In the genomic region with DNA sequence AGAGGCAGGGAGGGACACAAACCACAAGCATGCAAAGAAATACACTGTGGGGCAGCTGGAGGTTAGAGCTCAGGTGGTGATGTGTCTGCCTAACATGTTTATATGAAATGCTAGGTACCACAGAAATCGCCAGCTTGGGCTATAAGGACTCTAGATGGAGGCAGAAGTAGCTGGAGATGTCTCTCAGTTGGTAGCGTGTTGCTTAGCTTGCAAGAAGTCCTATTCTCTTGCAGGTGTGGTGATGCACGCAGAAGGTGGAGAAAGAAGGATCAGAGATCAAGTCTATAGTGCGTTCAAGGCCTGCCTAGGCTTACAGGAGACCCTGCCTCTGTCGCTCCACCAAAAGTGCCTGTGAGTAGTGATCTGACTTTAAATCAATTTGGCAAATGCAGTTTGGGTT, we compare ENCODE assay signal across 10 mouse cellular contexts. TPM values are rescaled to one million over a fixed set of nuclear protein-coding genes. Genes with fewer than 3 reads are reported as not detected.
A peak's percentile ranks its signal among the peaks of the same experiment; 100 is the strongest.
DNase-seq lines count a peak whose midpoint lies in the region; ATAC-seq and TF ChIP-seq lines count a peak whose summit lies in the region.
"Had no signal": no experiment of that assay in that cellular context is flagged by ENCODE, and none has a peak within 500 bp of the region (broad histone marks: within the 10 kb centered on the region; RNA-seq: fewer than 3 reads in every experiment).

No protein-coding gene starts in this region.

- H3K27me3 ChIP-seq in kidney, adult 2 months (replicated peaks; ENCODE audit: control insufficient read depth, insufficient read depth, low read length) = no peaks in the 10 kb centered on the region
- no peaks in the 10 kb centered on the region for H3K27me3 ChIP-seq in embryonic facial prominence, embryonic 13.5 days
- H3K27me3 ChIP-seq in intestine, embryonic 14.5 days (replicated peaks; ENCODE audit: control insufficient read depth, insufficient read depth, low read length) = no peaks in the 10 kb centered on the region
- H3K27me3 ChIP-seq in midbrain, postnatal 0 days (ENCODE audit: insufficient read depth, low read length) = no peaks in the 10 kb centered on the region

- no peaks in the 10 kb centered on the region for H3K9me3 ChIP-seq in embryonic facial prominence, embryonic 13.5 days
- no peaks in the 10 kb centered on the region for H3K9me3 ChIP-seq in intestine, embryonic 14.5 days (ENCODE audit: control insufficient read depth, low read length)
- H3K9me3 ChIP-seq in midbrain, postnatal 0 days (ENCODE audit: low read length) = no peaks in the 10 kb centered on the region

- no peak overlapping the region for H3K4me3 ChIP-seq in kidney, adult 2 months (ENCODE audit: insufficient read depth, low read depth, low read length)
- H3K4me3 ChIP-seq in embryonic facial prominence, embryonic 13.5 days = no peak overlapping the region
- no peak overlapping the region for H3K4me3 ChIP-seq in intestine, embryonic 14.5 days (ENCODE audit: low read depth, low read length)
- H3K4me3 ChIP-seq in midbrain, postnatal 0 days (ENCODE audit: low read depth, low read length) = peak overlapping the region; percentile 64

- WGBS in kidney, adult 2 months = 79% methylated on average over 5 of the region's 5 CpGs
- WGBS in embryonic facial prominence, embryonic 13.5 days = 65% methylated on average over 5 of the region's 5 CpGs
- 66% methylated on average over 5 of the region's 5 CpGs for WGBS in intestine, embryonic 14.5 days
- WGBS in midbrain, postnatal 0 days = 81% methylated on average over 5 of the region's 5 CpGs

- DNase-seq in kidney, adult 2 months = no peak
- no peak for DNase-seq in kidney, postnatal 25 days
- no peak for DNase-seq in intestine, embryonic 14.5 days (ENCODE audit: low spot score)
- DNase-seq in midbrain, postnatal 0 days (ENCODE audit: low spot score) = no peak
- DNase-seq in natural killer cell, adult 2 months (ENCODE audit: low spot score in 2 of 2) = no peak
- no peak for DNase-seq in thymus, postnatal 36 days
- no peak for DNase-seq in layer of hippocampus, postnatal 10 days (ENCODE audit: low spot score in 2 of 2)

- peaks cover 4% of the 10 kb centered on the region; the same call in 1 of the 2 replicates for H3K4me1 ChIP-seq in kidney, adult 2 months (ENCODE audit: control insufficient read depth, insufficient read depth, low read length)
- H3K4me1 ChIP-seq in embryonic facial prominence, embryonic 13.5 days = peaks cover 46% of the 10 kb centered on the region
- peaks cover 32% of the 10 kb centered on the region for H3K4me1 ChIP-seq in intestine, embryonic 14.5 days (replicated peaks; ENCODE audit: control insufficient read depth, insufficient read depth, low read length)
- peaks cover 11% of the 10 kb centered on the region for H3K4me1 ChIP-seq in midbrain, postnatal 0 days (ENCODE audit: insufficient read depth, low read length)

- peak overlapping the region; percentile 93 for H3K4me2 ChIP-seq in embryonic facial prominence, embryonic 13.5 days
- H3K4me2 ChIP-seq in intestine, embryonic 14.5 days (ENCODE audit: low read length) = peak overlapping the region; percentile 79
- H3K4me2 ChIP-seq in midbrain, postnatal 0 days (ENCODE audit: low read depth, low read length, poor library complexity, severe bottlenecking) = peak overlapping the region; percentile 84

- ATAC-seq in embryonic facial prominence, embryonic 13.5 days (ENCODE audit: insufficient number of reproducible peaks, insufficient read depth, low FRiP score, low TSS enrichment, low read depth) = no peak
- ATAC-seq in intestine, embryonic 14.5 days (replicated peaks; ENCODE audit: low FRiP score, low TSS enrichment, low read depth) = no peak
- no peak for ATAC-seq in midbrain, postnatal 0 days (ENCODE audit: low FRiP score)

- TF ChIP-seq POLR2A in kidney, adult 2 months (IDR thresholded peaks at IDR 0.05; ENCODE audit: low read depth, low read length) = no peak

- H3K9ac ChIP-seq in embryonic facial prominence, embryonic 13.5 days = peak overlapping the region; percentile 87
- H3K9ac ChIP-seq in intestine, embryonic 14.5 days (ENCODE audit: low read length) = no peak overlapping the region
- peak overlapping the region; percentile 91; the same call in 1 of the 2 replicates for H3K9ac ChIP-seq in midbrain, postnatal 0 days (replicated peaks; ENCODE audit: low read length, poor library complexity, severe bottlenecking)

- TF ChIP-seq CTCF in kidney, adult 2 months (conservative IDR thresholded peaks at IDR 0.05; ENCODE audit: insufficient read depth, insufficient read length, low read depth, low read length) = no peak
- no peak for TF ChIP-seq CTCF in midbrain, postnatal 0 days (IDR thresholded peaks at IDR 0.05)

- H3K36me3 ChIP-seq in kidney, adult 2 months (ENCODE audit: control insufficient read depth, insufficient read depth, low read length) = no peaks in the 10 kb centered on the region
- peaks cover 8% of the 10 kb centered on the region for H3K36me3 ChIP-seq in embryonic facial prominence, embryonic 13.5 days
- peaks cover 2% of the 10 kb centered on the region; the same call in 1 of the 2 replicates for H3K36me3 ChIP-seq in intestine, embryonic 14.5 days (ENCODE audit: control insufficient read depth, insufficient read depth, low read length)
- peaks cover 9% of the 10 kb centered on the region; the same call in 1 of the 2 replicates for H3K36me3 ChIP-seq in midbrain, postnatal 0 days (ENCODE audit: insufficient read depth, low read length)

- H3K27ac ChIP-seq in kidney, adult 2 months (ENCODE audit: insufficient read depth, low read depth, low read length) = peak overlapping the region; percentile 92
- peak overlapping the region; percentile 99 for H3K27ac ChIP-seq in embryonic facial prominence, embryonic 13.5 days
- H3K27ac ChIP-seq in intestine, embryonic 14.5 days (ENCODE audit: low read depth) = peak overlapping the region; percentile 99
- H3K27ac ChIP-seq in midbrain, postnatal 0 days (ENCODE audit: low read depth, low read length) = peak overlapping the region; percentile 99

RNA-seq across cellular contexts. Expression of a gene that starts 1.5 kb away (rescaled TPM):
- 56.5 and 68.1 TPM in 2 replicates for polyA plus RNA-seq in kidney, adult 2 months (2012; rRNA removed)
- polyA plus RNA-seq in embryonic facial prominence, embryonic 13.5 days (2015; fragmentation: Nextera tagmentation; extraction: Ambion mirVana) = 42.5 and 51.8 TPM in 2 replicates
- polyA plus RNA-seq in intestine, embryonic 14.5 days (2014; fragmentation: Nextera tagmentation; extraction: Ambion mirVana) = 38.1 and 44.4 TPM in 2 replicates
- total RNA-seq in midbrain, postnatal 0 days (2014; rRNA removed) = 37.0 and 42.8 TPM in 2 replicates
- 42.4 and 43.4 TPM in 2 replicates for polyA plus RNA-seq in midbrain, postnatal 0 days (2015; fragmentation: Nextera tagmentation; extraction: Ambion mirVana)
- total RNA-seq in layer of hippocampus, postnatal 10 days (2021) = 10 to 100 TPM; 56.8 to 58.0 TPM

RNA-seq across cellular contexts. Expression of a gene that starts 20.2 kb away (rescaled TPM):
- polyA plus RNA-seq in kidney, adult 2 months (2012; rRNA removed) = 0.24 and 0.25 TPM in 2 replicates
- 1.3 TPM in 1 of 2 replicates, not detected in the other for polyA plus RNA-seq in embryonic facial prominence, embryonic 13.5 days (2015; fragmentation: Nextera tagmentation; extraction: Ambion mirVana)
- polyA plus RNA-seq in intestine, embryonic 14.5 days (2014; fragmentation: Nextera tagmentation; extraction: Ambion mirVana) = 776 and 848 TPM in 2 replicates
- not detected in 2 replicates for total RNA-seq in midbrain, postnatal 0 days (2014; rRNA removed)
- not detected in 2 replicates for polyA plus RNA-seq in midbrain, postnatal 0 days (2015; fragmentation: Nextera tagmentation; extraction: Ambion mirVana)
- total RNA-seq in layer of hippocampus, postnatal 10 days (2021) = not detected
- total RNA-seq: MEL had no signal
- polyA plus RNA-seq: macrophage had no signal

RNA-seq across cellular contexts. Expression of a gene that starts 23.9 kb away (rescaled TPM):
- polyA plus RNA-seq in kidney, adult 2 months (2012; rRNA removed) = 0.03 TPM in 1 of 2 replicates, not detected in the other
- 0.18 and 0.25 TPM in 2 replicates for polyA plus RNA-seq in embryonic facial prominence, embryonic 13.5 days (2015; fragmentation: Nextera tagmentation; extraction: Ambion mirVana)
- polyA plus RNA-seq in intestine, embryonic 14.5 days (2014; fragmentation: Nextera tagmentation; extraction: Ambion mirVana) = 0.62 and 0.86 TPM in 2 replicates
- total RNA-seq in midbrain, postnatal 0 days (2014; rRNA removed) = 1.7 TPM in 1 of 2 replicates, not detected in the other
- 0.17 TPM in 1 of 2 replicates, not detected in the other for polyA plus RNA-seq in midbrain, postnatal 0 days (2015; fragmentation: Nextera tagmentation; extraction: Ambion mirVana)
- total RNA-seq in layer of hippocampus, postnatal 10 days (2021) = not detected
- polyA plus RNA-seq: macrophage had no signal

RNA-seq across cellular contexts. Expression of a gene that starts 24.0 kb away (rescaled TPM):
- 26.2 and 30.0 TPM in 2 replicates for polyA plus RNA-seq in kidney, adult 2 months (2012; rRNA removed)
- polyA plus RNA-seq in embryonic facial prominence, embryonic 13.5 days (2015; fragmentation: Nextera tagmentation; extraction: Ambion mirVana) = 53.3 and 54.4 TPM in 2 replicates
- 30.2 and 35.5 TPM in 2 replicates for polyA plus RNA-seq in intestine, embryonic 14.5 days (2014; fragmentation: Nextera tagmentation; extraction: Ambion mirVana)
- total RNA-seq in midbrain, postnatal 0 days (2014; rRNA removed) = 4.2 and 4.5 TPM in 2 replicates
- 4.0 and 4.7 TPM in 2 replicates for polyA plus RNA-seq in midbrain, postnatal 0 days (2015; fragmentation: Nextera tagmentation; extraction: Ambion mirVana)
- 10 to 100 TPM in 1 of 2 experiments, 1 to 10 TPM in 1; 8.6 to 12.1 TPM for total RNA-seq in layer of hippocampus, postnatal 10 days (2021)

RNA-seq across cellular contexts. Expression of a gene that starts 33.1 kb away (rescaled TPM):
- 59.2 and 66.7 TPM in 2 replicates for polyA plus RNA-seq in kidney, adult 2 months (2012; rRNA removed)
- 25.2 and 28.6 TPM in 2 replicates for polyA plus RNA-seq in embryonic facial prominence, embryonic 13.5 days (2015; fragmentation: Nextera tagmentation; extraction: Ambion mirVana)
- 44.9 and 45.7 TPM in 2 replicates for polyA plus RNA-seq in intestine, embryonic 14.5 days (2014; fragmentation: Nextera tagmentation; extraction: Ambion mirVana)
- 14.1 and 14.9 TPM in 2 replicates for total RNA-seq in midbrain, postnatal 0 days (2014; rRNA removed)
- polyA plus RNA-seq in midbrain, postnatal 0 days (2015; fragmentation: Nextera tagmentation; extraction: Ambion mirVana) = 14.8 and 14.9 TPM in 2 replicates
- 1 to 10 TPM; 7.6 to 8.5 TPM for total RNA-seq in layer of hippocampus, postnatal 10 days (2021)
- polyA plus RNA-seq: macrophage had no signal

Comparison
In these comparisons a context has a peak if more than half of its experiments do, and no peak if none do; other contexts are left out.
1. RNA of a gene that starts 20.2 kb away (polyA plus RNA-seq): 776 to 848 TPM in intestine, embryonic 14.5 days; 1.3 TPM in embryonic facial prominence, embryonic 13.5 days, 0.24 to 0.25 TPM in kidney, adult 2 months and not detected in midbrain, postnatal 0 days; every median in the first group is over 100 times any median in the second.
2. Peak in every context shown above with its lines, with median percentiles within 50 percentile points of each other: H3K27ac ChIP-seq and H3K4me2 ChIP-seq.